Mouse (Mus musculus): Measurements from ENCODE around the gene B3gnt4. TPM values are rescaled to one million over a fixed set of nuclear protein-coding genes. Genes with fewer than 3 reads are reported as not detected.

The B3gnt4 gene
- polyA plus RNA-seq, 1 experiment from 2014 or later = 1.4 TPM

DNA sequence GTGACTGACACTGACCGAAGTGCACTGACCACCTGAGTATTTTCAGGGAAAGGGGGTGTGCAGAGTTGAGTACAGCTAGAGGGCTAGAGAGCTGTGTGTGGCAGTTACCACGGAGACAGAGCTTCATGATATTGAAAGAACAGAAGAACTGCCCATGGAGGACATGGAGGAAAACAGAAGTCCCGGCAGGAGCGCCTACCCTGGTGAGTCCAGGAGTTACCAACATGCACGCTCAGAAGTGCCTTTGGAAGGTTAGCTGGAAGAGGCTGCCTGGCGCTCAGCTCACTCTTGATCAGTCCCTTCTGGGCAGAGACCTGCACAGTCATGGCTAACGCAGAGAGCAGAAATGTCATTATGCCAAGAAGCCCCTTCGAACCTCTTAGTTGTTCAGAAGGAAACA is 19.8 kb downstream of the B3gnt4 start:
- Histone ChIP-seq H3K4me1 (no peaks in the 10 kb centered on the region; the same call in 1 of the 2 replicates), H3K27me3 (no peaks in the 10 kb centered on the region), H3K4me3 (no peak overlapping the region), H3K4me2 (replicated peaks) (no peak overlapping the region), H3K36me3 (peaks cover 67% of the 10 kb centered on the region), H3K9ac (no peak overlapping the region), H3K27ac (no peak overlapping the region), H3K9me3 (replicated peaks) (no peaks in the 10 kb centered on the region)
- ATAC-seq (ENCODE audit: low FRiP score) = no peak
- WGBS = 91% methylated on average over 8 of the region's 8 CpGs

DNA sequence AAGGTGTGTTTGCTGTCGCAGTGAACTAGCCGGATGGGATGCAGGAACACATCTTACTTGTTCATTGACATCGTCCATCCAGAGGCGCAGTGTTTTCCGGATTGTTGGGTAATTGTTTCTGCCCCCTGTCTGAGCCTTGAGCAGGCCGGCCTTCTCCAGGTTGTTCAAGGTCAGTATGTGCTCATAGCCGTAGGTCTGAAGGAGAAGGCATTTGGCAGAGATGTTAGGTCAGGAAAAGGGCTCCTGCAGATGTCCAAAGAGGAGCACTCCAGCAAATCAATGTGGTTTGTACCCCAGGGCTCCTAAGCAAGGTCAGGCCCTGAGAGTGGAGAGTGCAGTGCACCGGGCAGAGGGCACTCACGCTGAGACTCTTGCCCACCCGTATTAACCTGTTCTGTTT is 23.5 kb downstream of the B3gnt4 start:
- no peak overlapping the region for H3K27ac ChIP-seq
- H3K4me2 ChIP-seq (replicated peaks) = no peak overlapping the region
- H3K36me3 ChIP-seq = peaks cover 78% of the 10 kb centered on the region
- 94% methylated on average over 10 of the region's 10 CpGs for WGBS
- H3K9me3 ChIP-seq (replicated peaks) = no peaks in the 10 kb centered on the region
- H3K4me1 ChIP-seq = no peaks in the 10 kb centered on the region
- no peak overlapping the region for H3K9ac ChIP-seq
- H3K4me3 ChIP-seq = no peak overlapping the region
- ATAC-seq (ENCODE audit: low FRiP score) = no peak
- H3K27me3 ChIP-seq = no peaks in the 10 kb centered on the region

DNA sequence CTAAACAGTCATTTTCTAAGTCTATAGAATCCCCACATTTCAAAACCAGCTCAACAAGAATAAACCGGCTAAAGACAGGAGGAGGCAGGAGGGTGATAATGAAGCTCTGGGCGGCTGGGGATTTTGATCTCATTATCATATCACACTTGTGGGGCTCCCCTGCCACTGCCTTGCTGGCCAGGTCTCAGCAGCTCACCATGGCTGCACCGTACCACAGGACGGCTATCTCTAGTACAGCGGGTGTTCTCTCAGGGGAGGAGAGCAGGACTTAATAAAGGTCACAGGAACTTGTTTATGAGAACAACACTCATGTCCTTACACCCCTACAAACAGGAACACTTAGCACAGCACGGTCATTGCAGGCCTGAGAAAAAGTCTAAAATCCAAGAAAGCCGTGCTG is 45.4 kb downstream of the B3gnt4 start:
- Histone ChIP-seq H3K9me3 (replicated peaks) (no peaks in the 10 kb centered on the region), H3K36me3 (peaks cover 55% of the 10 kb centered on the region), H3K27me3 (no peaks in the 10 kb centered on the region), H3K4me1 (no peaks in the 10 kb centered on the region), H3K27ac (no peak overlapping the region), H3K4me2 (replicated peaks) (no peak overlapping the region), H3K4me3 (no peak overlapping the region), H3K9ac (no peak overlapping the region)
- WGBS = 93% methylated on average over 7 of the region's 7 CpGs
- ATAC-seq (ENCODE audit: low FRiP score) = no peak

DNA sequence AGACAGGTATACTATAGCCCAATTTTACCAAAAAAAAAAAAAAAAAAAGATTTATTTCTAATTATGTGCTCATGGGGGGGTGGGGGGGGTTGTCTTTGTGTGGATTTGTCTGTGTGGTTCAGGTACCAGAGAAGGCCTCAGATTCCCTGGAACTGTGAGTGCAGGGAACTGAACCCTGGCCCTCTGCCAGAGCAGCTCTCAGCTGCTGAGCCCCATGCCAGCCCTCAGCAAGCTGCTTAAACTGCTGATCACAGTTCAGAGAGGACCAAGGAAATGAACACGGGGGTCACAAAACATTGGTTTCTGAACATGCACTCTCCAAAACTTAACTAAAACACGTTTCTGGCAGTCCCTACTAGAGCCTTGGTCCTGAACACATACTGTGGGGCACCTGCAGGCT is 46.2 kb downstream of the B3gnt4 start:
- no peak overlapping the region for H3K27ac ChIP-seq
- ATAC-seq (ENCODE audit: low FRiP score) = no peak
- H3K9ac ChIP-seq = no peak overlapping the region
- H3K4me3 ChIP-seq = no peak overlapping the region
- no peaks in the 10 kb centered on the region for H3K4me1 ChIP-seq
- H3K27me3 ChIP-seq = no peaks in the 10 kb centered on the region
- H3K36me3 ChIP-seq = peaks cover 62% of the 10 kb centered on the region
- no peaks in the 10 kb centered on the region for H3K9me3 ChIP-seq (replicated peaks)
- WGBS = 79% methylated on average over 2 of the region's 2 CpGs
- no peak overlapping the region for H3K4me2 ChIP-seq (replicated peaks)

DNA sequence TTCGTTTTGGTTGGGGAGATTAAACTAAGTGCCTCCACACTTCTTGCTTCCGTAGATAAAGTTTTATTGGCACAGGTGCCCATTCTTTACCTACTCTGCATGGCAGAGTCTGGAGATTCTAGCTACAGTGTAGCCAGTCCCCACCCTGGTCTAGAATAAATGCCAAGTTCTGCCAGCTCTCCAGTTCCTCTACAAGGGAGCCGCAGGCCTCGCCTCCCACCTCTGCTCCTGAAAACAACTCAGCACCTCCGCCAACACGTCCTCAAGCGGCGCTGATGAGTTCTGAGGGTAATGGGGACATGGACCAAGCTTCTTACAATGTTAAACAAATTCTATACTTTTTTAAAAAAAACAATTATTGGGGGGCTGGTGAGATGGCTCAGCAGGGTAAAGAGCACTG is 49.3 kb downstream of the B3gnt4 start:
- Histone ChIP-seq H3K27me3 (no peaks in the 10 kb centered on the region), H3K27ac (no peak overlapping the region), H3K4me1 (no peaks in the 10 kb centered on the region), H3K4me3 (no peak overlapping the region), H3K9me3 (replicated peaks) (no peaks in the 10 kb centered on the region), H3K9ac (no peak overlapping the region), H3K4me2 (replicated peaks) (no peak overlapping the region), H3K36me3 (peaks cover 90% of the 10 kb centered on the region)
- ATAC-seq (ENCODE audit: low FRiP score) = no peak
- WGBS = 95% methylated on average over 8 of the region's 8 CpGs

DNA sequence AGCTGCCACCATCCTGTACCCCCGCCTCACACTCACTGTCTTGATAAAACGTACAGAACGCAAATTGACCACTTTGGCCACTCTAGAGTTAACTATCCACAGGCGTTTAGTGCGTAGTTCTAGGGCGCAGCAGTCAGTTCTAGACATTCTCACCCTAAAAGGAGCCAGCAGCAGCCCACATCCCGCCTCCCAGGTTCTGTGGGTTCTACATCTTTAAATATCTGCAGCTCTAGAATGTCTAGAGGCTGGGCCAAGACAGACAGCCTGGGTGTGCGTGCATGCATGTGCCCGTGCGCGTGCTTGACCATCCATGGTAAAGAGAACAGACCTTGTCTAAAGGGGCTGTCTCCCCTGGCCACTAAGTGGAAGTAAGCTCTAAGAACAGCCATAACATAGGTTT is 50.9 kb downstream of the B3gnt4 start:
- Histone ChIP-seq H3K9me3 (replicated peaks) (no peaks in the 10 kb centered on the region), H3K27me3 (no peaks in the 10 kb centered on the region), H3K4me2 (replicated peaks) (no peak overlapping the region), H3K4me3 (no peak overlapping the region), H3K9ac (no peak overlapping the region), H3K4me1 (no peaks in the 10 kb centered on the region), H3K27ac (no peak overlapping the region), H3K36me3 (peaks cover 95% of the 10 kb centered on the region)
- WGBS = 93% methylated on average over 11 of the region's 11 CpGs
- ATAC-seq (ENCODE audit: low FRiP score) = no peak

Small RNA genes lying within 50 kb of the gene (microRNA-seq; reads per million reads assigned to microRNA genes)
- gene Mir7647 = 2.7 reads per million, percentile 2 among the genes with 10 or more reads in this experiment

Other genes starting within 250 kb of the B3gnt4 start
- gene Bcl7a, start 166.6 kb upstream of the B3gnt4 start, polyA plus RNA-seq (2016; fragmentation: Nextera tagmentation; extraction: Ambion mirVana) = 56.6 and 59.9 TPM in 2 replicates
- gene Mlxip, start 115.7 kb upstream of the B3gnt4 start, polyA plus RNA-seq (2016; fragmentation: Nextera tagmentation; extraction: Ambion mirVana) = 20.7 and 21.6 TPM in 2 replicates
- 0.34 and 0.36 TPM in 2 replicates for gene Lrrc43, start 21.2 kb upstream of the B3gnt4 start, polyA plus RNA-seq (2016; fragmentation: Nextera tagmentation; extraction: Ambion mirVana)
- gene Il31, start 21.0 kb upstream of the B3gnt4 start, polyA plus RNA-seq (2016; fragmentation: Nextera tagmentation; extraction: Ambion mirVana) = not detected in 2 replicates
- gene Diablo, start 13.7 kb downstream of the B3gnt4 start, polyA plus RNA-seq (2016; fragmentation: Nextera tagmentation; extraction: Ambion mirVana) = 112 and 124 TPM in 2 replicates
- 1.6 and 2.4 TPM in 2 replicates for gene Gm49027, start 15.0 kb downstream of the B3gnt4 start, polyA plus RNA-seq (2016; fragmentation: Nextera tagmentation; extraction: Ambion mirVana)
- 41.4 and 43.7 TPM in 2 replicates for gene Vps33a, start 62.6 kb downstream of the B3gnt4 start, polyA plus RNA-seq (2016; fragmentation: Nextera tagmentation; extraction: Ambion mirVana)
- 71.4 and 74.6 TPM in 2 replicates for gene Clip1, start 174.2 kb downstream of the B3gnt4 start, polyA plus RNA-seq (2016; fragmentation: Nextera tagmentation; extraction: Ambion mirVana)
- gene Zcchc8, start 210.6 kb downstream of the B3gnt4 start, polyA plus RNA-seq (2016; fragmentation: Nextera tagmentation; extraction: Ambion mirVana) = 80.2 and 90.5 TPM in 2 replicates
- gene Rsrc2, start 239.0 kb downstream of the B3gnt4 start, polyA plus RNA-seq (2016; fragmentation: Nextera tagmentation; extraction: Ambion mirVana) = 166 and 182 TPM in 2 replicates
- 26.6 and 30.4 TPM in 2 replicates for gene Kntc1, start 239.3 kb downstream of the B3gnt4 start, polyA plus RNA-seq (2016; fragmentation: Nextera tagmentation; extraction: Ambion mirVana)

Measured in hindbrain, embryonic 12.5 days (tissue).